Comparison of ENCODE assay signal across 19 mouse cellular contexts in genomic region chr11:20734066-20734465, GRCm38 (mm10). TPM values are rescaled to one million over a fixed set of nuclear protein-coding genes. Genes with fewer than 3 reads are reported as not detected.
DNase-seq lines count a peak whose midpoint lies in the region; ATAC-seq lines count a peak whose summit lies in the region.
"Had no signal": no experiment of that assay in that cellular context is flagged by ENCODE, and none has a peak within 500 bp of the region (broad histone marks: within the 10 kb centered on the region; RNA-seq: fewer than 3 reads in every experiment).

No protein-coding gene starts in this region.

- no peaks in the 10 kb centered on the region for H3K9me3 ChIP-seq in heart, embryonic 16.5 days (replicated peaks; ENCODE audit: control insufficient read depth, low read length)
- H3K9me3 ChIP-seq in heart, embryonic 11.5 days (replicated peaks; ENCODE audit: control insufficient read depth, low read length): no peaks in the 10 kb centered on the region
- no peaks in the 10 kb centered on the region for H3K9me3 ChIP-seq in kidney, embryonic 15.5 days (replicated peaks)
- H3K9me3 ChIP-seq in lung, embryonic 16.5 days (ENCODE audit: control insufficient read depth, low read length): no peaks in the 10 kb centered on the region
- no peaks in the 10 kb centered on the region for H3K9me3 ChIP-seq in midbrain, embryonic 14.5 days (ENCODE audit: control insufficient read depth, low read length)
- H3K9me3 ChIP-seq: forebrain, embryonic 10.5 days; hindbrain, embryonic 13.5 days; limb, embryonic 10.5 days; neural tube, embryonic 15.5 days had no signal

- no peak for ATAC-seq in heart, embryonic 16.5 days (replicated peaks; ENCODE audit: extremely low read depth, insufficient read depth, low FRiP score)
- no peak for ATAC-seq in heart, embryonic 11.5 days (replicated peaks; ENCODE audit: insufficient number of reproducible peaks, low FRiP score, low TSS enrichment)
- ATAC-seq in kidney, embryonic 15.5 days (replicated peaks; ENCODE audit: low FRiP score): no peak
- no peak for ATAC-seq in lung, embryonic 16.5 days (ENCODE audit: low read depth)
- ATAC-seq in midbrain, embryonic 14.5 days (ENCODE audit: low FRiP score, low TSS enrichment): no peak
- ATAC-seq: liver, postnatal 0 days; midbrain, embryonic 16.5 days had no signal

- 62% methylated on average over 3 of the region's 3 CpGs for WGBS in heart, embryonic 16.5 days
- 78% methylated on average over 3 of the region's 3 CpGs for WGBS in heart, embryonic 11.5 days (ENCODE audit: insufficient replicate concordance)
- 40% methylated on average over 3 of the region's 3 CpGs for WGBS in kidney, embryonic 15.5 days
- WGBS in lung, embryonic 16.5 days: 44% methylated on average over 3 of the region's 3 CpGs
- 59% methylated on average over 3 of the region's 3 CpGs for WGBS in macrophage (ENCODE audit: missing documents)
- WGBS in midbrain, embryonic 14.5 days: 85% methylated on average over 3 of the region's 3 CpGs

- H3K4me2 ChIP-seq in heart, embryonic 16.5 days (ENCODE audit: low read depth, low read length): no peak overlapping the region
- no peak overlapping the region for H3K4me2 ChIP-seq in heart, embryonic 11.5 days
- no peak overlapping the region; the same call in 1 of the 2 replicates for H3K4me2 ChIP-seq in kidney, embryonic 15.5 days
- no peak overlapping the region for H3K4me2 ChIP-seq in lung, embryonic 16.5 days (ENCODE audit: low read depth, low read length)
- H3K4me2 ChIP-seq in midbrain, embryonic 14.5 days (ENCODE audit: low read length): no peak overlapping the region
- H3K4me2 ChIP-seq: hindbrain, embryonic 13.5 days; neural tube, embryonic 15.5 days had no signal

- H3K79me2 ChIP-seq in macrophage (ENCODE audit: inconsistent target): peaks cover 100% of the 10 kb centered on the region

- no peaks in the 10 kb centered on the region for H3K27me3 ChIP-seq in heart, embryonic 16.5 days (ENCODE audit: control insufficient read depth, insufficient read depth, low read length)
- no peaks in the 10 kb centered on the region for H3K27me3 ChIP-seq in heart, embryonic 11.5 days (ENCODE audit: control insufficient read depth, insufficient read depth, low read length)
- no peaks in the 10 kb centered on the region for H3K27me3 ChIP-seq in kidney, embryonic 15.5 days
- H3K27me3 ChIP-seq in lung, embryonic 16.5 days (ENCODE audit: control insufficient read depth, insufficient read depth, low read depth, low read length): no peaks in the 10 kb centered on the region
- H3K27me3 ChIP-seq in midbrain, embryonic 14.5 days (ENCODE audit: control insufficient read depth, insufficient read depth, low read length): no peaks in the 10 kb centered on the region
- H3K27me3 ChIP-seq: CH12.LX; hindbrain, embryonic 13.5 days; neural tube, embryonic 15.5 days had no signal

- H3K9ac ChIP-seq in heart, embryonic 16.5 days (ENCODE audit: low read length): no peak overlapping the region
- H3K9ac ChIP-seq in heart, embryonic 11.5 days (ENCODE audit: low read depth, low read length): no peak overlapping the region
- H3K9ac ChIP-seq in kidney, embryonic 15.5 days: no peak overlapping the region
- H3K9ac ChIP-seq in lung, embryonic 16.5 days (ENCODE audit: low read length): no peak overlapping the region
- no peak overlapping the region for H3K9ac ChIP-seq in midbrain, embryonic 14.5 days (replicated peaks; ENCODE audit: low read length)
- H3K9ac ChIP-seq: hindbrain, embryonic 13.5 days; liver, postnatal 0 days; neural tube, embryonic 15.5 days had no signal

- H3K4me1 ChIP-seq in heart, embryonic 16.5 days (ENCODE audit: control insufficient read depth, insufficient read depth, low read length): peaks cover 12% of the 10 kb centered on the region
- no peaks in the 10 kb centered on the region for H3K4me1 ChIP-seq in heart, embryonic 11.5 days (ENCODE audit: control insufficient read depth, insufficient read depth, low read length)
- H3K4me1 ChIP-seq in kidney, embryonic 15.5 days: peaks cover 13% of the 10 kb centered on the region
- H3K4me1 ChIP-seq in lung, embryonic 16.5 days (replicated peaks; ENCODE audit: control insufficient read depth, insufficient read depth, low read length): peaks cover 14% of the 10 kb centered on the region
- H3K4me1 ChIP-seq in midbrain, embryonic 14.5 days (ENCODE audit: control insufficient read depth, insufficient read depth, low read length): no peaks in the 10 kb centered on the region

- no peak overlapping the region for H3K4me3 ChIP-seq in heart, embryonic 16.5 days (ENCODE audit: low read length)
- no peak overlapping the region for H3K4me3 ChIP-seq in heart, embryonic 11.5 days (ENCODE audit: low read depth, low read length)
- no peak overlapping the region for H3K4me3 ChIP-seq in kidney, embryonic 15.5 days (replicated peaks)
- H3K4me3 ChIP-seq in lung, embryonic 16.5 days (ENCODE audit: low read length): no peak overlapping the region
- no peak overlapping the region for H3K4me3 ChIP-seq in macrophage (ENCODE audit: inconsistent target)
- H3K4me3 ChIP-seq in midbrain, embryonic 14.5 days (replicated peaks; ENCODE audit: low read depth, low read length): no peak overlapping the region
- H3K4me3 ChIP-seq: forebrain, embryonic 10.5 days; hindbrain, embryonic 13.5 days; limb, embryonic 10.5 days; neural tube, embryonic 15.5 days had no signal

- DNase-seq in kidney, postnatal 25 days: no peak
- no peak for DNase-seq in lung, postnatal 10 days
- DNase-seq in midbrain, embryonic 14.5 days: no peak
- DNase-seq: adrenal gland, postnatal 25 days; cerebellum, adult 18-20 months; cerebellum, postnatal 25 days; liver, postnatal 0 days; right cerebral cortex, postnatal 14 days had no signal

- peak overlapping the region; percentile 32; the same call in 1 of the 2 replicates for H3K27ac ChIP-seq in heart, embryonic 16.5 days (ENCODE audit: low read length)
- H3K27ac ChIP-seq in heart, embryonic 11.5 days (ENCODE audit: low read depth, low read length): no peak overlapping the region
- peak overlapping the region; percentile 56 for H3K27ac ChIP-seq in kidney, embryonic 15.5 days
- H3K27ac ChIP-seq in lung, embryonic 16.5 days (ENCODE audit: low read length): peak overlapping the region; percentile 46
- peak overlapping the region; percentile 19; the same call in 1 of the 2 replicates for H3K27ac ChIP-seq in macrophage
- no peak overlapping the region for H3K27ac ChIP-seq in midbrain, embryonic 14.5 days (replicated peaks; ENCODE audit: low read depth, low read length)
- H3K27ac ChIP-seq: forebrain, embryonic 10.5 days; hindbrain, embryonic 13.5 days; limb, embryonic 10.5 days; neural tube, embryonic 15.5 days had no signal

- no peaks in the 10 kb centered on the region for H3K36me3 ChIP-seq in heart, embryonic 16.5 days (ENCODE audit: control insufficient read depth, insufficient read depth)
- no peaks in the 10 kb centered on the region for H3K36me3 ChIP-seq in heart, embryonic 11.5 days (ENCODE audit: control insufficient read depth, insufficient read depth, low read length)
- H3K36me3 ChIP-seq in kidney, embryonic 15.5 days: no peaks in the 10 kb centered on the region
- H3K36me3 ChIP-seq in lung, embryonic 16.5 days (ENCODE audit: control insufficient read depth, insufficient read depth, low read length): no peaks in the 10 kb centered on the region
- H3K36me3 ChIP-seq in macrophage (ENCODE audit: inconsistent target): peaks cover 19% of the 10 kb centered on the region; the same call in 1 of the 2 replicates
- no peaks in the 10 kb centered on the region for H3K36me3 ChIP-seq in midbrain, embryonic 14.5 days (ENCODE audit: control insufficient read depth, insufficient read depth, low read length)
- H3K36me3 ChIP-seq: hindbrain, embryonic 13.5 days; limb, embryonic 10.5 days; neural tube, embryonic 15.5 days had no signal

RNA-seq across cellular contexts. Expression of gene Aftph, which starts 7.3 kb away (rescaled TPM):
- polyA plus RNA-seq in heart, embryonic 16.5 days (2015; fragmentation: Nextera tagmentation; extraction: Ambion mirVana): 11.8 and 13.1 TPM in 2 replicates
- 12.1 and 15.7 TPM in 2 replicates for polyA plus RNA-seq in heart, embryonic 11.5 days (2014; fragmentation: Nextera tagmentation; extraction: Ambion mirVana)
- polyA plus RNA-seq in kidney, embryonic 15.5 days (2015; fragmentation: Nextera tagmentation; extraction: Ambion mirVana): 22.0 and 23.0 TPM in 2 replicates
- polyA plus RNA-seq in lung, embryonic 16.5 days (2015; fragmentation: Nextera tagmentation; extraction: Ambion mirVana): 19.9 and 22.1 TPM in 2 replicates
- 100 to 1,000 TPM; 199 to 476 (median 357) TPM for total RNA-seq in macrophage (2018; cell fraction: chromatin; rRNA removed)
- total RNA-seq in macrophage (2018; cell fraction: cytosol; rRNA removed): 100 to 1,000 TPM in 12 of 26 experiments, 10 to 100 TPM in 14; 65.1 to 130 (median 93.2) TPM
- 100 to 1,000 TPM; 149 to 347 (median 242) TPM for total RNA-seq in macrophage (2018; cell fraction: nucleus; rRNA removed)
- polyA plus RNA-seq in macrophage (2018): 44.1 to 131 TPM (median 73.3 TPM) in 3 replicates
- polyA plus RNA-seq in midbrain, embryonic 14.5 days (2014; fragmentation: Nextera tagmentation; extraction: Ambion mirVana): 34.3 and 44.8 TPM in 2 replicates

Comparison
In these comparisons a context has a peak if more than half of its experiments do, and no peak if none do; other contexts are left out.
1. H3K27ac ChIP-seq: peak in heart, embryonic 16.5 days (single experiment), kidney, embryonic 15.5 days (single experiment), lung, embryonic 16.5 days (single experiment) and macrophage (single experiment); none in heart, embryonic 11.5 days (single experiment) and midbrain, embryonic 14.5 days (single experiment).